Mouse (Mus musculus) lung, postnatal 0 days (tissue): ENCODE measurements around the gene Alk. TPM values are rescaled to one million over a fixed set of nuclear protein-coding genes. Genes with fewer than 3 reads are reported as not detected.

ENCODE experiments used
- ATAC-seq: fragments of 200-750 bp; cut with Nextera tagmentation; 2 replicates; pipeline ENCODE4 v1.8.0; 2017; ENCODE audit warnings: moderate library complexity
- DNase-seq: peaks from one replicate; pipeline ENCODE4 v3.0.0-alpha.2; 2016; ENCODE audit warnings: low spot score
- H3K27ac ChIP-seq: fragments of 300-500 bp; sonication (generic); 2 replicates; pipeline ENCODE4 v1.5.1; 2014; ENCODE audit warnings: antibody characterized with exemption, mild to moderate bottlenecking, low read length, mixed read lengths
- H3K27me3 ChIP-seq: fragments of 300-500 bp; sonication (generic); replicated peaks from 2 replicates; pipeline ENCODE4 v1.6.1; 2014; ENCODE audit warnings: low read length, mixed read lengths; ENCODE audit not compliant: insufficient read depth
- H3K36me3 ChIP-seq: fragments of 300-500 bp; sonication (generic); 2 replicates; pipeline ENCODE4 v1.6.1; 2014; ENCODE audit warnings: low read length, mixed read lengths; ENCODE audit not compliant: insufficient read depth
- H3K4me1 ChIP-seq: fragments of 300-500 bp; sonication (generic); 2 replicates; pipeline ENCODE4 v1.6.1; 2014; ENCODE audit warnings: antibody characterized with exemption, low read depth, low read length, mixed read lengths; ENCODE audit not compliant: insufficient read depth
- H3K4me2 ChIP-seq: fragments of 300-500 bp; sonication (generic); replicated peaks from 2 replicates; pipeline ENCODE4 v1.6.1; 2014; ENCODE audit warnings: low read depth, mild to moderate bottlenecking, low read length, moderate library complexity, mixed read lengths
- H3K4me3 ChIP-seq: fragments of 300-500 bp; sonication (generic); 2 replicates; pipeline ENCODE4 v1.5.1; 2014; ENCODE audit warnings: low read depth, low read length
- H3K9ac ChIP-seq: fragments of 300-500 bp; sonication (generic); replicated peaks from 2 replicates; pipeline ENCODE4 v1.6.1; 2014; ENCODE audit warnings: low read depth, mild to moderate bottlenecking
- H3K9me3 ChIP-seq: fragments of 300-500 bp; sonication (generic); 2 replicates; pipeline ENCODE4 v1.6.1; 2016; ENCODE audit warnings: low read length, mixed read lengths
- CTCF ChIP-seq: IDR thresholded peaks from 2 replicates; pipeline ENCODE4 v1.5.1; 2016; ENCODE audit warnings: antibody characterized with exemption, mild to moderate bottlenecking
- EP300 ChIP-seq: IDR thresholded peaks from 2 replicates; pipeline ENCODE4 v1.6.1; 2016; ENCODE audit warnings: antibody characterized with exemption, mild to moderate bottlenecking, control low read depth
- WGBS: fragments of 180-500 bp; shearing (Covaris S2); extraction: QIAGEN DNeasy Blood & Tissue Kit; methylation state at CpG from one replicate; pipeline ENCODE4 v1.1.7; 2014; 5-methylcytosine and 5-hydroxymethylcytosine counted together
- polyA plus RNA-seq: library from polyadenylated mRNA; unstranded; fragments of >200 nt; fragmentation: Nextera tagmentation; extraction: Ambion mirVana; gene quantifications from 2 replicates; pipeline ENCODE4 v1.2.1, GENCODE M21; 2015

Gene Alk
- polyA plus RNA-seq, 1 experiment from 2014 or later = not detected

GRCm38 (mm10) chr17:72021733-72022669 is 582.4 kb downstream of the Alk start:
- 67% methylated on average over 10 of the region's 10 CpGs for WGBS
- ATAC-seq = peak; percentile 84

GRCm38 (mm10) chr17:72017329-72017728 is 587.1 kb downstream of the Alk start:
- no peak overlapping the region for H3K4me2 ChIP-seq
- no peaks in the 10 kb centered on the region for H3K36me3 ChIP-seq

More at GRCm38 (mm10) chr17:72021733-72022669, 582.4 kb downstream of the Alk start:
- Histone ChIP-seq H3K9ac (no peak overlapping the region), H3K9me3 (no peaks in the 10 kb centered on the region), H3K4me1 (no peaks in the 10 kb centered on the region), H3K36me3 (no peaks in the 10 kb centered on the region), H3K27me3 (no peaks in the 10 kb centered on the region), H3K4me3 (no peak overlapping the region), H3K27ac (no peak overlapping the region), H3K4me2 (no peak overlapping the region)
- peak; percentile 48 for DNase-seq
- TF ChIP-seq CTCF (no peak), EP300 (no peak)

GRCm38 (mm10) chr17:72015253-72015652 is 589.2 kb downstream of the Alk start:
- H3K27ac ChIP-seq = no peak overlapping the region
- ATAC-seq (no peak), DNase-seq (no peak)
- no peak overlapping the region for H3K4me2 ChIP-seq
- no peaks in the 10 kb centered on the region for H3K9me3 ChIP-seq
- H3K4me3 ChIP-seq = no peak overlapping the region
- H3K4me1 ChIP-seq = no peaks in the 10 kb centered on the region
- TF ChIP-seq EP300 = no peak
- no peak for TF ChIP-seq CTCF
- no peak overlapping the region for H3K9ac ChIP-seq
- no peaks in the 10 kb centered on the region for H3K27me3 ChIP-seq
- 70% methylated on average over 3 of the region's 3 CpGs for WGBS
- H3K36me3 ChIP-seq = no peaks in the 10 kb centered on the region

More at GRCm38 (mm10) chr17:72017329-72017728, 587.1 kb downstream of the Alk start:
- Histone ChIP-seq H3K27ac (no peak overlapping the region), H3K27me3 (no peaks in the 10 kb centered on the region), H3K9me3 (no peaks in the 10 kb centered on the region), H3K4me3 (no peak overlapping the region), H3K9ac (no peak overlapping the region), H3K4me1 (no peaks in the 10 kb centered on the region)
- TF ChIP-seq EP300 (no peak), CTCF (no peak)
- no peak for ATAC-seq
- DNase-seq = no peak

GRCm38 (mm10) chr17:72012775-72013174 is 591.7 kb downstream of the Alk start:
- Histone ChIP-seq H3K4me3 (no peak overlapping the region), H3K27me3 (no peaks in the 10 kb centered on the region), H3K4me2 (no peak overlapping the region), H3K9ac (no peak overlapping the region), H3K4me1 (no peaks in the 10 kb centered on the region), H3K27ac (no peak overlapping the region), H3K36me3 (no peaks in the 10 kb centered on the region), H3K9me3 (no peaks in the 10 kb centered on the region)
- WGBS = 67% methylated on average over 9 of the region's 9 CpGs
- DNase-seq (no peak), ATAC-seq (no peak)
- no peak for TF ChIP-seq CTCF

- WGBS = 84% methylated on average over 2 of the region's 2 CpGs
- Histone ChIP-seq H3K27me3 (no peaks in the 10 kb centered on the region), H3K4me1 (no peaks in the 10 kb centered on the region), H3K4me2 (no peak overlapping the region), H3K36me3 (no peaks in the 10 kb centered on the region), H3K4me3 (no peak overlapping the region), H3K27ac (no peak overlapping the region), H3K9ac (no peak overlapping the region), H3K9me3 (no peaks in the 10 kb centered on the region)
- no peak for ATAC-seq
- no peak for DNase-seq
- TF ChIP-seq CTCF (no peak), EP300 (no peak)
These were observed 594.6 kb downstream of the Alk start for GRCm38 (mm10) chr17:72009836-72010235.

- Histone ChIP-seq H3K4me2 (no peak overlapping the region), H3K9ac (no peak overlapping the region), H3K27ac (no peak overlapping the region), H3K9me3 (no peaks in the 10 kb centered on the region), H3K4me3 (no peak overlapping the region), H3K4me1 (no peaks in the 10 kb centered on the region), H3K36me3 (no peaks in the 10 kb centered on the region), H3K27me3 (no peaks in the 10 kb centered on the region)
- TF ChIP-seq EP300 (no peak), CTCF (no peak)
- WGBS = 54% methylated on average over 5 of the region's 5 CpGs
- ATAC-seq (no peak), DNase-seq (no peak)
These were observed 596.0 kb downstream of the Alk start for GRCm38 (mm10) chr17:72008389-72008788.
